Mouse (Mus musculus) kidney, adult 9 months (tissue): ENCODE measurements around the gene Il9.

Experiments used
- DNase-seq: peaks from one replicate; pipeline ENCODE4 v3.0.0; 2022

Gene Il9

DNA sequence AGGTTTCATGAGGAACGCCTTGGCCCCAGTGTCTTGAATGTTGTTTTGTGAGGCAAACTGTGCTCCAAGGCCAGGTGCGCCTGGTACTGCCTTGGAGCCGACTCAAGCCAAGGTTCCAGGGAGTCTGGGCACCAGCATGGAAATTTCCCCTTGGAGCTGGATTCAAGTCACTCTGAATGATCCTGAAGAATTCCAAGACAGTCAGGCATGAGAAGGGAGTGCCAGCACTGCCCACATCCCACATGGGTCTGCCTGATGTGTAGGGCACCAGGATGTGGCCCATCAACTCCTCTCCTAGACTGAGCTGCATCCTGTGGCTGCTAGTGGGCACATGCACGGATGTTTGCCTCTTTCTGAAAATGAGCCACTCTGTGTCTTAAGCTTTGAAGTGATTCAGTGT is 13.5 kb downstream of the Il9 start:
- no peak for DNase-seq

DNA sequence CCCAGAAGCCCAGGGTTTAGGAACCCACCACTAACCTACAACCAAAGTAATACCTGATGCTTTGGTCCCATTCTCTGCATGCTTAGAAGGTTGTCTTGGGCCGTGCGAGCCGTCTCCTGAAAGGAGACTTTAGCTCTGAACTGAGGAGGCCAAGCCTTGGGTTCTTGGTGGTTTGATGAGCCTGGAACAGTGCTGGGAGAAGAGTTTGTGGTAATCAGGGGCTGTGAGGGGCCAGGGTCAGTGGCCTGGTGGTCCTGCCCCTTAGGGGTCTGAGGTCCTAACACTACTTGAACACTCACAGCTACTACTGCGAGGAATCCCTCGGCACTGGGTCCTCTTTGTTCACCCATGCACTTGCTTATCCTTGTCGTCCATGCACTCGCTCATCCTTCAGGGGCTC is 14.3 kb downstream of the Il9 start:
- DNase-seq = no peak

DNA sequence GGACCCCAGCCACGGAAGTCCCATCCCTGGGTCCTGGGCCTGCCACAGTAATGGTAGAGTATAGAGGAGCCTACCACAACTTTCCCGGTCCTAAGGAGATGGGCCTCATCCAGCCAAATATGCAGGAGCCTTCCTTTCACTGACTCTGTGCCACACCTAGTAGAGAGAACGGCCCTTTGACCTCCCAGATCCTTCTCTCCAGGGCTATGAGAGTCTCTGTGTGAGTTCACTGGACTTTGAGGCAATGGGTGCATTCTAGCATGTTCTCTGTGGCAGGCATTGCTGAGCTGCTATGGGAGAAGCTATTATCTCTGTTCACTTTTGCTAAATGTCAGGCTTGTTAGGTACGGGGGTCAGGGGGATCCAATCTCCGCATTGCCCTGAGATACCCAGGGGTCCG is 18.3 kb downstream of the Il9 start:
- peak; percentile 59 for DNase-seq

DNA sequence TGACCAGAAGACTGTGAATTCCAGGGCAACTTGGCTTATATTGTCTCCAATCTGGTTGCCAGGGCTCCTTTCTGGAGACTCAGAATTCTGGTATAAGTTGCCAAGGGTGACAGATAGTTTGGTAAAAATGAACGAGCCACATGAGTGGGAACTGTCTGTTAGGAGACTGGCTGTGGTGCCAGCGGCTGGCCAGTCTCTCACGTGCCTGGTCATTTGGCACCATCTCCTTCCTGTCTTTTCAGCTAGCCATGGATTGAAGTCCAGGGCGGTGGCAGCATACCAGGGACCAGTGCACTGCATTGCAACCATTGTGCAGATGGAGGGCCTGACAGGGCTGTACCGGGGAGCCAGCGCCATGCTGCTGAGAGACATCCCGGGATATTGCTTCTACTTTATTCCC is 18.8 kb downstream of the Il9 start:
- DNase-seq = peak; percentile 80

DNA sequence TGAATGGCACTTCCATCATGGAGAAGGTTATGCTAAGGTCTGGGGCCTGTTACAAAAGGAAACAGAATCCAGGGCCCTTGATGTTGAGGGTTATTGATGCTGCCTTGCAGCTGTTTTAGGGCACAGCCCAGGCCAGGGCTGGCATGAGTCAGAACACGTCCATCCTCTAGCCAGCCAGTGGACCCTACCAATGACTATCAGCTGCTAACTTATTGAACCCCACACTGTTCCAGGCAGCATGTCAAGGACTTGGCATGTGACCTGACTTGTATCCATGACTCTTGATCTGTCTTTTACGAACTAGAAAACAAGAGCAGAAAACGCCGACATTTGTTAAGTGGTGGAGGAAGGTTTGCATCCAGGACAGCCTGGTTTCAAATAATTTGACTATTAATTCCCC is 19.3 kb downstream of the Il9 start:
- DNase-seq = no peak

DNA sequence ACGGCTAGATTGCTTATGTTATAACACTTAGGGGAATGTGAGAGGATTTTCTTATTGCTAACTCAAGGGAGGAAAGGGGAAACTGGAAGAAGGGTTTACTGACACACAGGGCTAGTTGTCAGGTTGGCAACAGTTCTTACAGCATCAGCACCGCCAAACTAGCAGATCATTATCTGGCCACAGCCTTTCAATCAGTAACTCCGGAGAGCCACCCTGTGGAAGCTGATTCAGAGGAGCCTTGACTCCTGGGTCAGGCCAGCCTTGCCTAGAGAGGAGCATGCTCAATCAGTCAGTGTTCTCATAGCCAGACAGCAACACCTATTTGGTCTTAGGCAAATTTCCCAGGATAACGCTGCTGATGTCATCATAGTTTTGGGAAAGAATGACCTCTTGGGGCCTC is 20.6 kb downstream of the Il9 start:
- peak; percentile 94 for DNase-seq

DNA sequence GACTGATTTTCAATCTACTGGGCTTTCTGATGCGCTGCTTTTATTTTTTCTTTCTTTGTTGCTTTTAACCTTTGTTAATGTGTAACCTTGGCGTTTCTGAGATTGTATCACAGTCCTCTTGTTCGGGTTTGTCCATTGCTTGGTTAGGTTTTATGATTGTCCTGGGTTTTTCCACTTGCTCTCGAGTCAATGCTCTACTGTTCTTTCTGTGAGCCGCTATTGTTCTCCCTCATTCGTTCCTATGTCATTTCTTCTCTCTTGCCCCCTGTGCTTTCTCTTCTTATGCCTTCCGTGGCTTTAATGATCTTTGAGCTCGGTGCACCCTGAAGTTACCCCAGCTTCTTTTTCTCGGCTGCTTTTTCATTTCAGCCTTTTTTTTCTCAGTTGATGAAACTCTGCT is 24.0 kb downstream of the Il9 start:
- peak; percentile 75 for DNase-seq

DNA sequence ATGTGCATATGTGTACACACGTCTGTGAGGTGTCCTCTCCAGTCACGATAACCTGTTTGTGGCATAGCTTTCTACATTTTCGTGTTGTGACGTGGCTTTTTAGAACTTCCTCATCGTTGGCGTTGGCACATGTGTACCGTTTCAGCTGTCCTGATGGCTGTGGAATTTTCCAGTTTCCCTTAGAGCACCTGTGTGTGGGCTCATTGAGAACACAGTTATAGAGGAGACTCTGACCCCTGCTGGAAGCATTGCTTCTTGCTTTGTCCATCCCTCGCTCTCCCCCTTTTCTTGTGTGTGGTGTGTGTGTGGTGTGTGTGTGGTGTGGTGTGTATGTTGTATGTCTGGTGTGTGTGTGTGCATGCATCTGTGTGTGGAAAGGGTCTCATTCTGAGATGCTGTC is 32.0 kb downstream of the Il9 start:
- DNase-seq = peak; percentile 50

DNA sequence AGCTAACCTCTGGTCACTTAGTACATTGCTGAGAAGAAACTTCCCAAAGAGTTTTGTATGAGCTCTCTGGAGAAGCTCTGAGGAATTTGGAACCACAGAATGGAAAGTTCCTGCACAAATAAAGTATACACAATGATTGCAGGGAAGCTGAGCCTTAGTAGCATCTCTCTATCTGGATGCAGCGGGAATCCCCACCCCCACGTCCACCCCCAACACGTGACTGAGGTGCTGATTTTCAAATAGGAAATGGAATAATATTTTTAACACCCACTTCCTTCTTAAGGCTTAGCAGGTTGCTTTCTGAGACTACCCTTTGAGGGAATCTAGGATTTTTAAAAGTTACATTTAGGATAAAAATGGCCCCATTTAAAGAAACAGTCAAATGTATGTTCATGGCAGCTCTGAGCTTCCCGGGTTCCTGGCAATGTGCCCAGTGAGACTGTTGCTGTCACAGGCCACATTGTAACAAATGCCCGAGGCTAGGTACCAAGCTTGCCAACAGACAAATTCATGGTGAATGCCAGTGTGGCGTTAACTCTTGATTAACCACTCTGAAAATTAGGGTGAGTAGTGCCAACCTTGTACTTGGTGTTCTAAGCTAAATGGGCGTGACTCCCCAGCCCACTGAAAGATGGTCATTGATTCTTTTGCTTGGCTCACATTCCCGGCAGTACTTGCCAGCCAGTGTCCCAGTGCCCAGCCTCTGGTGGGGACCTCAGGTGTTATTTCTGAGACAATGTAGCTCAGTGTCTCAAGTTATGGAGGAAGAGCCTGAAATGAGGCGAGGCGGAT is 32.6 kb downstream of the Il9 start:
- peak; percentile 56 for DNase-seq

DNA sequence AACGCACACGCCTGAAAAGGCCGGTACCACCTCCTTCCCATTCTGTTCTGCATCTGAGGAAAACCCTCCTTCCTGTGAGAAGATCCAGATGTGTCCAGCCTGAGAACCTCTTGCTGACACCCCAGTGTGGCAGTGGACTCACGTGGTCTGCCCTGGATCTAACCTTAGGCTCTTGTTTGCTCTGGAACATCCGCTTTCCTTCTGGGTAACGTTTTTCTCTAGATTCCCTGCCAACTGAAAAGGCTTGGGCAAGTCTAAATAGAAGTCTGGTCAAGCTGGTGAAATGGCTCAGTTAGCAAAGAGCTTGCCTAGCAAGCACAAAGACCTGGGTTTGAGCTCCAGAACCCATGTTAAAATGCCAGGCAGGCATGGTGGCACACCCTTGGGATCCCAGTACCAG is 37.0 kb downstream of the Il9 start:
- no peak for DNase-seq

DNA sequence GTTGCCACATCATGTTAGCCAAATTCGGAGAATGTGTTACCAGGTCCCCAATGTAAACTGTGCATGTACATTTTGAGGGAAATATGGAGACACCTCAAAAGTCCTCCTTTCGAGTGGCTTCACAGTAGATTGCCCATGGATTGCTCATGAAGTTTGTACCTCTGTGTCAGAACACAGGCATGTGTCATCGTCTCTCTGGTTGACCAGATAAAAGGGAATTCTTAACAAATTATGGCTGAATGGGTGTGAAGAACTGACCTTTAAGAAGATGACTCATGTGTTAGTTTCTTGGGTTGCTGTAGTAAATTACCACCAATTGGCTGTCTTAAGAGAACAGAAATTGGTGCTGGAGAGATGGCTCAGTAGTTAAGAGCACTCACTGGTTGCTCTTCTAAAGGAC is 37.9 kb downstream of the Il9 start:
- no peak for DNase-seq

DNA sequence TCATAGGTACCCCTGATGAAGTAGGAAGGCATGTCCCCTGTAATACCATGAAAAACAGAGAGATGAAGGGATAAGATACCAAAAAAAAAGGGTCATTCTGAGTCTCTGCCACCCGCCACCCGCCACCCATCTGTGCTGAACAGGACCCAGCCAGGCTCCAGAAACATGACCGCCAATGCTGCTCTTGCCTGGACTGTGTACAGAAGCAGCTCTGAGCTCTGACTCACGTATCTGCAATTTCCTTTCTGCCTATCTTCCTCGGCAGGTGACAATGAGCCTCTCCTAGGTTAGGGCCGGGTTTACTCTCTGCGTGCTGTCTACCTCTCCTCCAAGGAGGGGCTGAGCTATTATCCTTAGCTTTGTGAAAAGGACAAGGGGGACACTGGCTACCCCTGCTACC is 38.6 kb downstream of the Il9 start:
- DNase-seq = no peak

DNA sequence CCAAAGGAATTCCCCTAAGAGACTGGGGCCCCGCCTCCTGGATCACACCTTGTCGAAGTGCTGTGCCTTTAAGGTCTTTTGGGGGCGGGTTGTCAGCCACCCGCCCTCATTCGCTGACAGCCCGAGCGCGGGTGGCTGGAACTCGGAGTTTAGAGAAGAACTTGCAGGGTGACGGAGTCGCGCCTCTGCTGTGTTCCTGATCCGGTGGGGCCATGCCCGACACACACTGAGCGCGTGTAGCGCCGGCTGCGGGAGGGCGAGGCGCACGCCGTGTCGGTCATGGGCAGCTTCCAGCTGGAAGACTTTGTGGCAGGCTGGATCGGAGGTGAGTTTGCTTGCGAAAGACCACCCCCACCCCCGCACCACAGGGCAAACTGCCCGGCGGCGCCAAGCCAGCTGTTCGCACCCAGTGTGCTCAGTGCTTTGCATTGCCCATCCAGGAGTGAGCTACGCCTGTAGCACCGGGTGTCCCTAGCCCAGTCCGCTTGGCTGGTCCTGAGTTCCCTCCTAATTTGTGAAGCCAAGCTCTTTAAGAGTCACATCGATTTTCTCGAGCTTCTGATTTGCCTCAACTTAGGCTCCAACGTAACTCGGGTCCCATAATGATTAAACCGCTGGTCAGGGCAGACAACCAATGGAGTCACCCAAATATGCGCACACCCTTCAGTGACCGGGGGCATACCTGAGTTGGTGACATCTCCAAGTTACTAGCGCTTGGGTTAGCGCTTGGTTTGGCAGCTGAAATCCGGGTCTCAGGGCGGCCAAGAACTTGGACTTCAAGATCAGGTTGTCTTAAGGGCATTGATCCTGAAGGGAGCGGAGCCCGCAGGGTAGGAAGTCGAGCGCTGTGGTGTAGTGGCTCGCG is 43.6 kb downstream of the Il9 start, which contains the start of gene Slc25a48:
Gene Slc25a48 (plus strand): TSS at position 145 of the 865 bp plus-strand sequence.
- peak; percentile 95 for DNase-seq

DNA sequence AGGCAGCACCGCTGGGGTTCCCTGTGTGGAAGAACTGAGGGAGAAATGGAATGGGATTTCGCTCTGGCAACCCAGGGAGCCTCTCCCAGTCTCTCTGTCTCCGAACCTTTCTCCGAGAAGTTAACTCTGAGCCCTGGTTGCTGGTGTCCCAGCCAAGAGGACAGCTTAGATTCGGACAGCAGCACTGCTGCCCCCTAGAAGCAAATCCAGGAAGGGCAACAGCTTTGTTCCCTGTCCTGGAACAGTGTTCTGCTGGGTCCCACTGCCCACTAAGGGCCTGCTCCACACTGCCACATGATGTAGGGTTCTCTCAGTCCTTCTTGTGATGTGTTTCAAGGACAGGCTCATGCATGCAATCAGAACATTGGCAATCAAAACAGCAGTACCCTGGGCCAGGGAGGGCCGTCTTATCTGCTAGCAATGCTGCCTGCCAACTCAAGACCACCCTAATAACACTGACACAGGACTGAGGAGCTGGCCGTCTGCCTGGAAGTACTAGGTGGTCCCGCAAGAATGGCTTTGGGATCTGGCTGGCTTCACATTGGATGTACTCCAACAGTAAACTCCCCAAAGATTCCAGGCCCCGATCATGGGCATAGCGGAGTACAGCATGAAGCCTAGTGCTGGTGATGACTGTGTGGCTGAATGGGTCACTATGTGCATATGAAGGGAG is 46.3 kb downstream of the Il9 start:
- DNase-seq = no peak

DNA sequence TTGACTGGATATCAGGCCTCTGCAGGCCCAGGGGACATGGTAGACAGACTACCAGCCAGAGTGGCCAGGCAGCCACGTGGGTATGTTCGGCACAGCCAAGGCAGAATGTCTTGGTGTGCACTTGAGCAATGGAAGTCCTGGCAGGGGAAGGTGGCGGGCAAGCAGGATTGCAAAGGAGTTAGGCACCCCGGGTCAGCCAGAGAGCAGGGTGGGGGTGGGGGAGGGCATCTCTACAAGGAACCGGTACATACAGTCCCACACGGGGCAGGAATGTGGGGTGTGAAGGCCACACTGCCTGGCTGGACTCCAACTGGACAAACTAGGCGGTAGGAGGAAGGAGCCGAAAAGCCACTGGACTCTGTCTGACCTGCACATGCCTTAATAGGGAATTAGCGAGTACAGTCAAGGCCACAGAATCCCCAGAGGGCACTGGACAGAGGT is 47.7 kb downstream of the Il9 start:
- DNase-seq = peak; percentile 93

DNA sequence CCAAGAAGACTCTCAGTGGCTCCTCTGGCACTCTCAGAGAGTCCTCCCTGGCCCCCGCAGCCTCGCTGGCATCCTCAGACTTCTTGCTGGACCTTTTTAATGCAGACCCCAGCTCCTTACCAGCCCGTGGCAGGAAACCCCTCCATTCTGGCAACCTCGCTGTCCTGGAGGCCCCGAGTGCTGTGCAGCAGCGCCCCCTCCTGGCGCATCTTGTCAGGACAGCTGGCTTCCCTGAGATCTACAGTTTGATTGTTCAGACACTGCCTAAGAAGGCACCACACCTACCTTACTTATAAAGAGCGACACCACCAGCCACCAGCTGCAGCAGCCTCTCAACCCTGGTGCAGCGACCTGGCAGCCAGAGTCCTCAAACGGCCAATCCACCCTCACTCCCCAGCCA is 48.6 kb downstream of the Il9 start:
- peak; percentile 68 for DNase-seq

DNA sequence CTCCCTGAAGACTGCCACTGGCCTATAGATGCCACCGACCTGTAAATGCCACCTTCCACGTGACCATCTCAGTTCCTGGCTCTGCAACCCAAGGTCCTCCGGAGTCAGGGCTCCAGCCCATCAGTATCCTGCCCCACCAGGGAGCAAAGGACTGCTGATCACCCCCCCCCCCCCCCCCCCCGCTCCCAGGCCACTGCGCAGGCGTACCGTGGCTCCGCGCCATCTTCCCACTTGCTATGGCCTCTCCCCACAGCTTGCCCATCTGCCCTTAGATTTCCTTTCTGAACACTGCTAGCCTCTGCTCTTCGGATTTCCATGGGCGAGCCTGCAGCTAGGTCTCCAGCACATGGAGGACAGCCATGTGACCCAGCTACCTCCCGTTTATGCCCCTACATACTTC is 49.5 kb downstream of the Il9 start:
- DNase-seq = no peak
